Mouse (Mus musculus) kidney, postnatal 0 days (tissue): ENCODE measurements at regions not wholly inside any gene's neighbourhood (a gene's known extent, or its start where the extent isn't known, plus 50 kb on each side); places are given as distances from the start of the nearest gene placed in this dataset.
"Not testable (repeated sequence)": the region's sequence is repeated elsewhere in the genome, so short reads cannot be mapped to it uniquely, and the experiment has no call there.

Source experiments
- ATAC-seq: fragments of 200-750 bp; cut with Nextera tagmentation; replicated peaks from 2 replicates; pipeline ENCODE4 v1.8.0; 2017; ENCODE audit warnings: low read depth, moderate number of reproducible peaks, moderate TSS enrichment, moderate library complexity; ENCODE audit not compliant: low FRiP score
- DNase-seq: peaks from one replicate; pipeline ENCODE4 v3.0.0-alpha.2; 2016; ENCODE audit warnings: low spot score
- H3K27ac ChIP-seq: fragments of 300-500 bp; sonication (generic); 2 replicates; pipeline ENCODE4 v1.5.1; 2014; ENCODE audit warnings: mild to moderate bottlenecking
- H3K27me3 ChIP-seq: fragments of 300-500 bp; sonication (generic); 2 replicates; pipeline ENCODE4 v1.6.1; 2014; ENCODE audit warnings: low read length, mixed read lengths; ENCODE audit not compliant: insufficient read depth
- H3K36me3 ChIP-seq: fragments of 300-500 bp; sonication (generic); 2 replicates; pipeline ENCODE4 v1.6.1; 2014; ENCODE audit warnings: low read length, mixed read lengths; ENCODE audit not compliant: insufficient read depth
- H3K4me1 ChIP-seq: fragments of 300-500 bp; sonication (generic); replicated peaks from 2 replicates; pipeline ENCODE4 v1.6.1; 2014; ENCODE audit warnings: antibody characterized with exemption, low read length, mixed read lengths; ENCODE audit not compliant: insufficient read depth
- H3K4me2 ChIP-seq: fragments of 300-500 bp; sonication (generic); 2 replicates; pipeline ENCODE4 v1.6.1; 2014; ENCODE audit warnings: mild to moderate bottlenecking, low read length, moderate library complexity, mixed read lengths
- H3K4me3 ChIP-seq: fragments of 300-500 bp; sonication (generic); replicated peaks from 2 replicates; pipeline ENCODE4 v1.5.1; 2014; ENCODE audit warnings: low read depth, low read length
- H3K9ac ChIP-seq: fragments of 300-500 bp; sonication (generic); 2 replicates; pipeline ENCODE4 v1.6.1; 2014; ENCODE audit warnings: low read depth, low read length
- H3K9me3 ChIP-seq: fragments of 300-500 bp; sonication (generic); replicated peaks from 2 replicates; pipeline ENCODE4 v1.6.1; 2016; ENCODE audit warnings: low read length, inconsistent platforms, mixed read lengths
- CTCF ChIP-seq: IDR thresholded peaks from 2 replicates; pipeline ENCODE4 v1.5.1; 2016; ENCODE audit warnings: antibody characterized with exemption, low read depth, mild to moderate bottlenecking, moderate library complexity
- WGBS: fragments of 180-500 bp; shearing (Covaris S2); extraction: QIAGEN DNeasy Blood & Tissue Kit; methylation state at CpG from one replicate; pipeline ENCODE4 v1.1.7; 2014; 5-methylcytosine and 5-hydroxymethylcytosine counted together

GRCm38 (mm10) chr1:108046857-108047714, 457.3 kb downstream of the Serpinb8 start:
- no peak for DNase-seq
- no peaks in the 10 kb centered on the region for H3K9me3 ChIP-seq
- no peak overlapping the region for H3K27ac ChIP-seq
- no peak overlapping the region for H3K9ac ChIP-seq
- no peaks in the 10 kb centered on the region for H3K27me3 ChIP-seq
- 52% methylated on average over 5 of the region's 5 CpGs for WGBS
- no peak overlapping the region for H3K4me3 ChIP-seq
- no peak overlapping the region for H3K4me2 ChIP-seq
- H3K36me3 ChIP-seq: no peaks in the 10 kb centered on the region
- ATAC-seq: no peak
- H3K4me1 ChIP-seq: no peaks in the 10 kb centered on the region
- TF ChIP-seq CTCF: no peak

- TF ChIP-seq CTCF: no peak
- Histone ChIP-seq H3K4me3 (no peak overlapping the region), H3K9me3 (no peaks in the 10 kb centered on the region), H3K9ac (no peak overlapping the region), H3K36me3 (no peaks in the 10 kb centered on the region), H3K4me1 (no peaks in the 10 kb centered on the region), H3K27ac (no peak overlapping the region), H3K27me3 (no peaks in the 10 kb centered on the region), H3K4me2 (no peak overlapping the region)
- 78% methylated on average over 3 of the region's 3 CpGs for WGBS
- ATAC-seq: no peak
- no peak for DNase-seq
Measured at GRCm38 (mm10) chr1:108094622-108095021, 504.8 kb downstream of the Serpinb8 start.

- WGBS: 86% methylated on average over 2 of the region's 2 CpGs
- H3K27ac ChIP-seq: no peak overlapping the region
- H3K4me1 ChIP-seq: no peaks in the 10 kb centered on the region
- no peak overlapping the region for H3K4me2 ChIP-seq
- ATAC-seq (no peak), DNase-seq (no peak)
- H3K9me3 ChIP-seq: no peaks in the 10 kb centered on the region
- H3K27me3 ChIP-seq: no peaks in the 10 kb centered on the region
- H3K4me3 ChIP-seq: no peak overlapping the region
- no peak overlapping the region for H3K9ac ChIP-seq
- H3K36me3 ChIP-seq: no peaks in the 10 kb centered on the region
- TF ChIP-seq CTCF: no peak
Measured at GRCm38 (mm10) chr1:108102607-108103006, 512.8 kb downstream of the Serpinb8 start.

- no peak for TF ChIP-seq CTCF
- Histone ChIP-seq H3K4me1 (no peaks in the 10 kb centered on the region), H3K9me3 (no peaks in the 10 kb centered on the region), H3K36me3 (no peaks in the 10 kb centered on the region), H3K27me3 (no peaks in the 10 kb centered on the region), H3K9ac (no peak overlapping the region), H3K27ac (no peak overlapping the region), H3K4me3 (no peak overlapping the region), H3K4me2 (no peak overlapping the region)
- DNase-seq (no peak), ATAC-seq (no peak)
Measured at GRCm38 (mm10) chr1:108110984-108111383, 521.2 kb downstream of the Serpinb8 start.

- H3K4me2 ChIP-seq: no peak overlapping the region
- WGBS: 87% methylated on average over 4 of the region's 4 CpGs
- H3K27ac ChIP-seq: no peak overlapping the region
- no peak for TF ChIP-seq CTCF
- H3K4me1 ChIP-seq: no peaks in the 10 kb centered on the region
- no peak overlapping the region for H3K4me3 ChIP-seq
- H3K27me3 ChIP-seq: no peaks in the 10 kb centered on the region
- DNase-seq (no peak), ATAC-seq (no peak)
- H3K36me3 ChIP-seq: no peaks in the 10 kb centered on the region
- H3K9ac ChIP-seq: no peak overlapping the region
- H3K9me3 ChIP-seq: no peaks in the 10 kb centered on the region
Measured at GRCm38 (mm10) chr1:108127393-108127792, 537.6 kb downstream of the Serpinb8 start.

GRCm38 (mm10) chr1:108132006-108132405, 542.2 kb downstream of the Serpinb8 start:
- Histone ChIP-seq H3K4me3 (no peak overlapping the region), H3K36me3 (no peaks in the 10 kb centered on the region), H3K9me3 (no peaks in the 10 kb centered on the region), H3K27ac (no peak overlapping the region), H3K9ac (no peak overlapping the region), H3K4me2 (no peak overlapping the region), H3K4me1 (no peaks in the 10 kb centered on the region), H3K27me3 (no peaks in the 10 kb centered on the region)
- 69% methylated on average over 1 of the region's 1 CpGs for WGBS
- TF ChIP-seq CTCF: no peak
- ATAC-seq (no peak), DNase-seq (no peak)

- H3K27ac ChIP-seq, H3K4me2 ChIP-seq, H3K36me3 ChIP-seq, H3K4me3 ChIP-seq, H3K27me3 ChIP-seq, H3K9ac ChIP-seq, H3K4me1 ChIP-seq, H3K9me3 ChIP-seq, DNase-seq, ATAC-seq: not testable (repeated sequence)
- whole genome bisulfite sequencing: 76% methylated on average over 5 of the region's 5 CpGs
Measured at GRCm38 (mm10) chr1:108135346-108135745, 545.5 kb downstream of the Serpinb8 start.
